Mouse (Mus musculus) olfactory bulb, adult 2 months (tissue): ENCODE data around the gene Gm20219.

ENCODE experiments used
- CTCF ChIP-seq: fragments of 200-500 bp; IDR thresholded peaks from 2 replicates; pipeline ENCODE4 v1.5.1; 2012; ENCODE audit warnings: low read depth, mild to moderate bottlenecking, low read length, moderate library complexity; ENCODE audit not compliant: insufficient read depth
- POLR2A ChIP-seq: fragments of 200-500 bp; IDR thresholded peaks from 2 replicates; pipeline ENCODE4 v1.6.1; 2012; ENCODE audit warnings: mild to moderate bottlenecking, low read depth, low read length, moderate library complexity; ENCODE audit not compliant: insufficient read depth

DNA sequence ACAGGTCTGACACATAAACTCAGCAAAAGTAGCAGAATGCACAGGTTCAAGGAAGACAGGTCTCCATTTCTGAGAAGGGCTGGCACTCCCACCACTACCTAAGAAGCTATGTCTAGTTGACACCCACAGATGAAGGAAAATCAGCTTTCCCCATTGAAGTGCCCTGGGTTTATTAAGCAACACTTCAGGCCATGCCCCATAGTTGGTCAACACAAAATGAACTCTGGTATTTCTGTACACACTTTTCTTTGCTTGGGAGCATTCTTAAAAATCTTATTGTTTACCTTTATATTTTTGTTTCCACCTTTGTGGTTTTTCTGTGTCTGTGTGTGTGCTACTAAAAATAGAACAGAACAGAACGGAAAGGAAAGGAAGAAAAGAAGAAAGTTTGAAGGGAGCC lies 5.9 kb upstream of the Gm20219 start:
- TF ChIP-seq CTCF (no peak), POLR2A (no peak)
